Mouse (Mus musculus) MEL (cell line): Measurements from ENCODE around the gene Itprip. TPM values are rescaled to one million over a fixed set of nuclear protein-coding genes. Genes with fewer than 3 reads are reported as not detected.

ENCODE experiments used
- DNase-seq: peaks from one replicate; pipeline ENCODE4 v3.0.0; 2011; ENCODE audit warnings: low read depth, low spot score
- H3K27ac ChIP-seq: 2 replicates; pipeline ENCODE4 v1.5.1; 2012; ENCODE audit warnings: low read depth, mild to moderate bottlenecking, control low read depth, low read length, moderate library complexity; ENCODE audit not compliant: control insufficient read depth
- H3K27me3 ChIP-seq, 2 experiments: fragments of 150-350 bp in 1 of 2; sonication (generic) in 1 of 2; 2 replicates each; pipeline ENCODE4 v1.6.1; 2012; ENCODE audit warnings: low read length in 2 of 2, mild to moderate bottlenecking in 2 of 2, improper control_type of control experiment in 1 of 2, moderate library complexity in 1 of 2; ENCODE audit not compliant: insufficient read depth in 2 of 2, control insufficient read depth in 1 of 2
- H3K36me3 ChIP-seq, 2 experiments: 2 replicates each; pipeline ENCODE4 v1.6.1; 2012 to 2014; ENCODE audit warnings: low read length in 2 of 2, improper control_type of control experiment in 1 of 2, inconsistent platforms in 1 of 2, mild to moderate bottlenecking in 1 of 2; ENCODE audit not compliant: insufficient read depth in 2 of 2, control insufficient read depth in 1 of 2
- H3K4me1 ChIP-seq, 2 experiments: fragments of 150-350 bp in 1 of 2; sonication (generic) in 1 of 2; 2 replicates each; pipeline ENCODE4 v1.6.1; 2012; ENCODE audit warnings: low read length in 2 of 2, improper control_type of control experiment in 1 of 2, mild to moderate bottlenecking in 1 of 2; ENCODE audit not compliant: insufficient read depth in 2 of 2, control insufficient read depth in 1 of 2
- H3K4me3 ChIP-seq, 2 experiments: fragments of 150-350 bp in 1 of 2; sonication (generic) in 1 of 2; 2 replicates each; pipeline ENCODE4 v1.5.1; 2012; ENCODE audit warnings: low read depth in 2 of 2, low read length in 2 of 2, mild to moderate bottlenecking in 2 of 2, moderate library complexity in 2 of 2, control low read depth in 1 of 2, improper control_type of control experiment in 1 of 2; ENCODE audit not compliant: control insufficient read depth in 1 of 2, insufficient read depth in 1 of 2
- H3K79me2 ChIP-seq: 2 replicates; pipeline ENCODE4 v1.6.1; 2012; ENCODE audit warnings: mild to moderate bottlenecking, low read length, moderate library complexity; ENCODE audit not compliant: control insufficient read depth, poor library complexity, insufficient read depth
- H3K9ac ChIP-seq: 2 replicates; pipeline ENCODE4 v1.6.1; 2012; ENCODE audit warnings: low read depth, mild to moderate bottlenecking, control low read depth, low read length, moderate library complexity; ENCODE audit not compliant: control insufficient read depth, poor library complexity, severe bottlenecking
- H3K9me3 ChIP-seq: fragments of 150-350 bp; sonication (generic); replicated peaks from 2 replicates; pipeline ENCODE4 v1.6.1; 2012; ENCODE audit warnings: mild to moderate bottlenecking, low read length, improper control_type of control experiment, moderate library complexity; ENCODE audit not compliant: insufficient read depth
- CHD2 ChIP-seq: IDR thresholded peaks from 2 replicates; pipeline ENCODE4 v1.6.1; 2011; ENCODE audit warnings: low read length, improper control_type of control experiment
- E2F4 ChIP-seq: IDR thresholded peaks from 2 replicates; pipeline ENCODE4 v1.6.1; 2011; ENCODE audit warnings: low read depth, low read length, improper control_type of control experiment, borderline replicate concordance
- ELF1 ChIP-seq: IDR thresholded peaks from 2 replicates; pipeline ENCODE4 v1.6.1; 2014; ENCODE audit warnings: low read depth, mild to moderate bottlenecking, inconsistent platforms, low read length, improper control_type of control experiment, moderate library complexity
- ETS1 ChIP-seq: IDR thresholded peaks from 2 replicates; pipeline ENCODE4 v1.6.1; 2012; ENCODE audit warnings: low read depth, mild to moderate bottlenecking, inconsistent platforms, low read length, improper control_type of control experiment, moderate library complexity
- GABPA ChIP-seq: IDR thresholded peaks from 2 replicates; pipeline ENCODE4 v1.6.1; 2012; ENCODE audit warnings: low read depth, mild to moderate bottlenecking, inconsistent platforms, low read length, improper control_type of control experiment, moderate library complexity
- GATA1 ChIP-seq: IDR thresholded peaks from 2 replicates; pipeline ENCODE4 v1.6.1; 2011; ENCODE audit warnings: low read depth, low read length, improper control_type of control experiment
- KAT2A ChIP-seq: conservative IDR thresholded peaks from 2 replicates; pipeline ENCODE4 v1.6.1; 2012; ENCODE audit warnings: low read depth, low read length, improper control_type of control experiment, inconsistent platforms
- MAZ ChIP-seq: IDR thresholded peaks from 2 replicates; pipeline ENCODE4 v1.6.1; 2012; ENCODE audit warnings: low read depth, mild to moderate bottlenecking, inconsistent platforms, low read length, improper control_type of control experiment
- MYB ChIP-seq: IDR thresholded peaks from 2 replicates; pipeline ENCODE4 v1.6.1; 2011; ENCODE audit warnings: mild to moderate bottlenecking, low read depth, low read length, improper control_type of control experiment
- MYC ChIP-seq: IDR thresholded peaks from 2 replicates; pipeline ENCODE4 v1.6.1; 2011; ENCODE audit warnings: low read depth, mild to moderate bottlenecking, low read length, improper control_type of control experiment, moderate library complexity
- NELFE ChIP-seq: IDR thresholded peaks from 2 replicates; pipeline ENCODE4 v1.6.1; 2011; ENCODE audit warnings: low read depth, low read length, improper control_type of control experiment
- POLR2AphosphoS5 ChIP-seq: IDR thresholded peaks from 2 replicates; pipeline ENCODE4 v1.6.1; 2012; ENCODE audit warnings: low read depth, borderline replicate concordance, mild to moderate bottlenecking, inconsistent platforms, low read length, moderate library complexity, mixed read lengths
- RCOR1 ChIP-seq: IDR thresholded peaks from 2 replicates; pipeline ENCODE4 v1.6.1; 2012; ENCODE audit warnings: low read depth, mild to moderate bottlenecking, inconsistent platforms, low read length, improper control_type of control experiment
- SIN3A ChIP-seq: IDR thresholded peaks from 2 replicates; pipeline ENCODE4 v1.6.1; 2012; ENCODE audit warnings: low read length, improper control_type of control experiment, inconsistent platforms
- TAL1 ChIP-seq: IDR thresholded peaks from 2 replicates; pipeline ENCODE4 v1.6.1; 2012; ENCODE audit warnings: mild to moderate bottlenecking, inconsistent platforms, low read length, moderate library complexity, mixed read lengths
- TBP ChIP-seq: IDR thresholded peaks from 2 replicates; pipeline ENCODE4 v1.8.0; 2011; ENCODE audit warnings: low read depth, low read length, improper control_type of control experiment
- TCF12 ChIP-seq: IDR thresholded peaks from 2 replicates; pipeline ENCODE4 v1.6.1; 2014; ENCODE audit warnings: low read depth, mild to moderate bottlenecking, inconsistent platforms, low read length, improper control_type of control experiment, moderate library complexity
- UBTF ChIP-seq: IDR thresholded peaks from 2 replicates; pipeline ENCODE4 v1.6.1; 2012; ENCODE audit warnings: low read depth, mild to moderate bottlenecking, inconsistent platforms, low read length, improper control_type of control experiment, moderate library complexity, borderline replicate concordance; ENCODE audit not compliant: insufficient read depth
- ZKSCAN1 ChIP-seq: IDR thresholded peaks from 2 replicates; pipeline ENCODE4 v1.6.1; 2012; ENCODE audit warnings: low read depth, mild to moderate bottlenecking, inconsistent platforms, low read length, improper control_type of control experiment, moderate library complexity
- polyA plus RNA-seq, 2 experiments: library from polyadenylated mRNA; stranded (reverse) in 1 of 2; unstranded in 1 of 2; fragments of >175 nt in 1 of 2; fragments of >200 nt in 1 of 2; gene quantifications; 2 replicates each; pipeline versions ENCODE4 v1.2.1 to v1.2.4; 2012; ENCODE audit warnings: low replicate concordance in 2 of 2, low read depth in 1 of 2; ENCODE audit not compliant: insufficient read length in 2 of 2, insufficient read depth in 1 of 2, missing spikeins in 1 of 2
- total RNA-seq: library from RNA; depleted of rRNA; stranded (reverse); fragments of 300-350 nt; gene quantifications from 2 replicates; pipeline ENCODE4 v1.2.3, GENCODE M21; 2012

Gene Itprip
- total and polyA plus RNA-seq, 3 experiments: 26.3 to 26.9 TPM; not detected in 1

DNA sequence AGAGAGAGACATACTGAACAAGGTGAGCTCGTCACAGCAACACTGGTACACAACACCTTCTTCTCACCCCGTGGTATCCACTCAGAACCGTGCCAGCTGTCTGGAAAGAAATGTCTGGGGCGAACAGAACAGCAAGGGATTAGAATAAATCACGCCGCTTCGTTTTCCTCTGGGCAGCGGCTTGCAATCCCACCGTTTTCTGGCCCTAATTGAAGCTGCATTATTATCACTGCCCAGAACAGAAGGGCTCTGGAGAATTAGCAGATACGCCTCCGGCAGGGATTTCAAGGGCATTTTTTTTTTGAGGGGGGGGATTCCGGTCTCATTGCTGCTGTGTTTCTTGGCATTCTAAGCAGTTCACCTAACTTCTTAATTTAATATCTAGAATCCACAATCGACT lies 39.1 kb upstream of the Itprip start:
- H3K27me3 ChIP-seq: no peaks in the 10 kb centered on the region
- no peak overlapping the region for H3K27ac ChIP-seq
- H3K79me2 ChIP-seq: no peaks in the 10 kb centered on the region
- no peaks in the 10 kb centered on the region for H3K4me1 ChIP-seq
- TF ChIP-seq TAL1: no peak
- no peak for TF ChIP-seq UBTF
- TF ChIP-seq RCOR1: no peak
- no peak for TF ChIP-seq POLR2AphosphoS5
- TF ChIP-seq ELF1: no peak
- TF ChIP-seq TCF12: no peak
- no peak for TF ChIP-seq TBP
- TF ChIP-seq MYB: no peak
- TF ChIP-seq ETS1: no peak
- no peak for TF ChIP-seq GATA1
- TF ChIP-seq NELFE: no peak
- no peak for TF ChIP-seq SIN3A
- TF ChIP-seq MYC: no peak
- no peak for TF ChIP-seq CHD2
- TF ChIP-seq GABPA: no peak
- no peak for DNase-seq
- H3K9ac ChIP-seq: no peak overlapping the region
- H3K9me3 ChIP-seq: no peaks in the 10 kb centered on the region
- H3K36me3 ChIP-seq: no peaks in the 10 kb centered on the region
- no peak overlapping the region for H3K4me3 ChIP-seq

DNA sequence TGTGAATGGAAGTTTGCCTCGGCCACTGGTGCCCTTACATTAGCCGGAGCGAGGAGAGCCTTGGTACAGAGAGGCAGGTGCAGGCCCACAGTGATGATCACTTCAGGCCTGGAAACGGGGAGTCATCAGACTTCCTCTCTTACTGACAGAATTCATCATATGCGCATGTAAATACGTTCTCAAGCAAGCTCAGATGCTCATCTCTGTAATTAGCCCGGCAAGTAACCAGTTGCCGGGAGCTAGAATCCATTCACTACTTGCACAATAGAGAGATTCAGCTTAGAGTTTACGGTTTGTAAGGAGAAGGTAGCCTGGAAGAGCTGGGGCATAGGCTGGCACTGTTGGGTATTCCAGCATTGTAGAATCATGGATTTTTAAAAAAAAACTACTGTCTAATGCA lies 34.1 kb upstream of the Itprip start:
- Histone ChIP-seq H3K9me3 (no peaks in the 10 kb centered on the region), H3K4me3 (no peak overlapping the region), H3K27me3 (no peaks in the 10 kb centered on the region), H3K9ac (no peak overlapping the region), H3K36me3 (no peaks in the 10 kb centered on the region), H3K4me1 (no peaks in the 10 kb centered on the region), H3K79me2 (no peaks in the 10 kb centered on the region), H3K27ac (no peak overlapping the region)
- TF ChIP-seq KAT2A: no peak
- TF ChIP-seq NELFE: no peak
- TF ChIP-seq CHD2: no peak
- TF ChIP-seq ZKSCAN1: no peak
- no peak for TF ChIP-seq TAL1
- TF ChIP-seq TCF12: no peak
- no peak for TF ChIP-seq MAZ
- TF ChIP-seq E2F4: no peak
- no peak for DNase-seq
